Mouse (Mus musculus): ENCODE measurements around the gene Myt1. TPM values are rescaled to one million over a fixed set of nuclear protein-coding genes. Genes with fewer than 3 reads are reported as not detected.
A peak's percentile ranks its signal among the peaks of the same experiment; 100 is the strongest.

Myt1 gene
- polyA plus RNA-seq, 1 experiment: 0.13 TPM

- Histone ChIP-seq H3K4me1 (ENCODE audit: control insufficient read depth, insufficient read depth, low read length) (no peaks in the 10 kb centered on the region; the same call in 1 of the 2 replicates), H3K27ac (ENCODE audit: insufficient read depth, low read depth, low read length) (no peak overlapping the region), H3K4me3 (ENCODE audit: insufficient read depth, low read depth, low read length) (peak overlapping the region; percentile 74), H3K36me3 (ENCODE audit: control insufficient read depth, insufficient read depth, low read length) (no peaks in the 10 kb centered on the region), H3K27me3 (replicated peaks; ENCODE audit: control insufficient read depth, insufficient read depth, low read length) (no peaks in the 10 kb centered on the region)
- under 1% methylated on average over 22 of the region's 22 CpGs for WGBS
- no peak for DNase-seq
- TF ChIP-seq CTCF (conservative IDR thresholded peaks at IDR 0.05; ENCODE audit: insufficient read depth, insufficient read length, low read depth, low read length) (no peak), POLR2A (IDR thresholded peaks at IDR 0.05; ENCODE audit: low read depth, low read length) (no peak)
Measured at GRCm38 (mm10) chr2:181864536-181864860, 101.4 kb downstream of the Myt1 start.

DNA sequence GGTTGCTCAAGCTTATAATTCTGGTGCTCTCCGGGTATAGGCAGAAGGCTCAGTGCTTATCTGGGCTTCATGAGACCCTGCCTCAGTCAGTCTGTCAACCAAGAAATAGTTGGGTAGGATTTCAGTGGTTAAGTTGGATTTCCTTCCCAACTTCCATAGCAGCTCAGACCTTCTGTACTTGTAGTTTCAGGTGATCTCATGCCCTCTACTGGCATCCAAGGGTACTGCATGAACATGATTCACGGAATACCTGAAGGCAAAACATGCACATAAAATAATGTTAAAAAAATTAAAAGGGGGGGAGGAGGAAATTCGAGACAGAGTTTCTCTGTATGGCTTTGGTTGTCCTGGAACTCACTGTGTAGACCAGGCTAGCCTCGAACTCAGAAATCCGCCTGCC lies 103.8 kb downstream of the Myt1 start:
- TF ChIP-seq POLR2A (IDR thresholded peaks at IDR 0.05; ENCODE audit: low read depth, low read length) (no peak), CTCF (conservative IDR thresholded peaks at IDR 0.05; ENCODE audit: insufficient read depth, insufficient read length, low read depth, low read length) (peak; percentile 39)
- Histone ChIP-seq H3K36me3 (ENCODE audit: control insufficient read depth, insufficient read depth, low read length) (no peaks in the 10 kb centered on the region), H3K27ac (ENCODE audit: insufficient read depth, low read depth, low read length) (no peak overlapping the region), H3K27me3 (replicated peaks; ENCODE audit: control insufficient read depth, insufficient read depth, low read length) (no peaks in the 10 kb centered on the region), H3K4me1 (ENCODE audit: control insufficient read depth, insufficient read depth, low read length) (no peaks in the 10 kb centered on the region; the same call in 1 of the 2 replicates), H3K4me3 (ENCODE audit: insufficient read depth, low read depth, low read length) (no peak overlapping the region)
- 45% methylated on average over 5 of the region's 5 CpGs for WGBS
- DNase-seq: peak; percentile 77

- 96% methylated on average over 2 of the region's 2 CpGs for WGBS
- H3K27me3 ChIP-seq (replicated peaks; ENCODE audit: control insufficient read depth, insufficient read depth, low read length): no peaks in the 10 kb centered on the region
- H3K4me3 ChIP-seq (ENCODE audit: insufficient read depth, low read depth, low read length): no peak overlapping the region
- no peaks in the 10 kb centered on the region for H3K36me3 ChIP-seq (ENCODE audit: control insufficient read depth, insufficient read depth, low read length)
- no peak for DNase-seq
- TF ChIP-seq POLR2A (IDR thresholded peaks at IDR 0.05; ENCODE audit: low read depth, low read length) (no peak), CTCF (conservative IDR thresholded peaks at IDR 0.05; ENCODE audit: insufficient read depth, insufficient read length, low read depth, low read length) (no peak)
- H3K27ac ChIP-seq (ENCODE audit: insufficient read depth, low read depth, low read length): no peak overlapping the region
- no peaks in the 10 kb centered on the region for H3K4me1 ChIP-seq (ENCODE audit: control insufficient read depth, insufficient read depth, low read length)
Measured at GRCm38 (mm10) chr2:181871039-181871438, 107.9 kb downstream of the Myt1 start.

Other genes starting within 250 kb of the Myt1 start
- gene Dnajc5, start 242.8 kb upstream of the Myt1 start, polyA plus RNA-seq (2012; rRNA removed): 55.5 and 65.1 TPM in 2 replicates
- 107 and 130 TPM in 2 replicates for gene Uckl1, start 178.4 kb upstream of the Myt1 start, polyA plus RNA-seq (2012; rRNA removed)
- 19.6 and 22.1 TPM in 2 replicates for gene Prpf6, start 171.5 kb upstream of the Myt1 start, polyA plus RNA-seq (2012; rRNA removed)
- gene Zfp512b, start 170.5 kb upstream of the Myt1 start, polyA plus RNA-seq (2012; rRNA removed): 32.2 and 41.3 TPM in 2 replicates
- 26.1 and 30.2 TPM in 2 replicates for gene Samd10, start 164.1 kb upstream of the Myt1 start, polyA plus RNA-seq (2012; rRNA removed)
- gene Gm29797, start 106.3 kb upstream of the Myt1 start, polyA plus RNA-seq (2012; rRNA removed): 0.11 TPM in 1 of 2 replicates, not detected in the other
- gene Sox18, start 91.7 kb upstream of the Myt1 start, polyA plus RNA-seq (2012; rRNA removed): 53.9 and 59.0 TPM in 2 replicates
- 19.2 and 19.5 TPM in 2 replicates for gene Tcea2, start 83.0 kb upstream of the Myt1 start, polyA plus RNA-seq (2012; rRNA removed)
- gene Rgs19, start 69.4 kb upstream of the Myt1 start, polyA plus RNA-seq (2012; rRNA removed): 21.5 and 24.0 TPM in 2 replicates
- gene Lkaaear1, start 64.9 kb upstream of the Myt1 start, polyA plus RNA-seq (2012; rRNA removed): not detected in 2 replicates
- 0.12 and 0.27 TPM in 2 replicates for gene Oprl1, start 48.3 kb upstream of the Myt1 start, polyA plus RNA-seq (2012; rRNA removed)
- 40.4 and 51.6 TPM in 2 replicates for gene Pcmtd2, start 74.5 kb downstream of the Myt1 start, polyA plus RNA-seq (2012; rRNA removed)
- gene Polr3k, start 101.0 kb downstream of the Myt1 start, polyA plus RNA-seq (2012; rRNA removed): 4.1 and 4.5 TPM in 2 replicates
- not detected in 2 replicates for gene Gm14496, start 227.8 kb downstream of the Myt1 start, polyA plus RNA-seq (2012; rRNA removed)